Mouse (Mus musculus): ENCODE measurements around the gene Naa10. TPM values are rescaled to one million over a fixed set of nuclear protein-coding genes. Genes with fewer than 3 reads are reported as not detected.

Gene Naa10
- polyA plus RNA-seq (2012; fragmentation: generic; extraction: Trizol) = 100 to 1,000 TPM; 112 to 318 TPM

GRCm38 (mm10) chrX:73921823-73922549 lies at the start of gene Naa10, which contains the start of gene Arhgap4:
Naa10 (minus strand) TSS chrX:73921944.
Arhgap4 (minus strand) TSS chrX:73921870.

GRCm38 (mm10) chrX:73966248-73967176 lies 44.8 kb upstream of the Naa10 start, which contains the start of gene Hcfc1:
Hcfc1 (minus strand) TSS chrX:73966357.

GRCm38 (mm10) chrX:73930402-73931062 lies 8.8 kb upstream of the Naa10 start, which contains the start of gene Renbp:
Renbp (minus strand) TSS chrX:73930850.

GRCm38 (mm10) chrX:73895719-73896118 lies 26.0 kb downstream of the Naa10 start, which contains the start of gene L1cam:
L1cam (minus strand) TSS chrX:73896105.

GRCm38 (mm10) chrX:73891551-73892152 lies 30.1 kb downstream of the Naa10 start, which contains the start of gene Avpr2:
Avpr2 (plus strand) TSS chrX:73892102.

Other genes starting within 250 kb of the Naa10 start
- 10 to 100 TPM; 44.2 to 57.7 TPM for gene Slc6a8, start 248.8 kb downstream of the Naa10 start, polyA plus RNA-seq (2012; fragmentation: generic; extraction: Trizol)
- gene Bcap31, start 205.8 kb downstream of the Naa10 start, polyA plus RNA-seq (2012; fragmentation: generic; extraction: Trizol) = 100 to 1,000 TPM; 193 to 264 TPM
- 10 to 100 TPM in 1 of 2 experiments, 1 to 10 TPM in 1; 9.6 to 31.9 TPM for gene Abcd1, start 205.3 kb downstream of the Naa10 start, polyA plus RNA-seq (2012; fragmentation: generic; extraction: Trizol)
- gene Plxnb3, start 164.9 kb downstream of the Naa10 start, polyA plus RNA-seq (2012; fragmentation: generic; extraction: Trizol) = under 1 TPM; 0.01 to 0.14 TPM
- gene Srpk3, start 147.5 kb downstream of the Naa10 start, polyA plus RNA-seq (2012; fragmentation: generic; extraction: Trizol) = under 1 TPM; 0.05 TPM
- gene Idh3g, start 135.0 kb downstream of the Naa10 start, polyA plus RNA-seq (2012; fragmentation: generic; extraction: Trizol) = 100 to 1,000 TPM; 163 to 221 TPM
- gene Ssr4, start 134.9 kb downstream of the Naa10 start, polyA plus RNA-seq (2012; fragmentation: generic; extraction: Trizol) = 100 to 1,000 TPM; 325 to 480 TPM
- 10 to 100 TPM in 1 of 2 experiments, 1 to 10 TPM in 1; 6.4 to 20.0 TPM for gene Pdzd4, start 97.0 kb downstream of the Naa10 start, polyA plus RNA-seq (2012; fragmentation: generic; extraction: Trizol)
- under 1 TPM in 1 of 2 experiments, not detected in 1; 0.04 TPM for gene Avpr2, start 29.8 kb downstream of the Naa10 start, polyA plus RNA-seq (2012; fragmentation: generic; extraction: Trizol)
- 1 to 10 TPM in 1 of 2 experiments, under 1 TPM in 1; 0.99 to 3.3 TPM for gene L1cam, start 25.8 kb downstream of the Naa10 start, polyA plus RNA-seq (2012; fragmentation: generic; extraction: Trizol)
- under 1 TPM; 0.06 to 0.70 TPM for gene Arhgap4, start 74 bp downstream of the Naa10 start, polyA plus RNA-seq (2012; fragmentation: generic; extraction: Trizol)
- gene Renbp, start 8.9 kb upstream of the Naa10 start, polyA plus RNA-seq (2012; fragmentation: generic; extraction: Trizol) = 100 to 1,000 TPM in 1 of 2 experiments, 10 to 100 TPM in 1; 72.0 to 105 TPM
- 10 to 100 TPM; 20.7 to 43.7 TPM for gene Hcfc1, start 44.4 kb upstream of the Naa10 start, polyA plus RNA-seq (2012; fragmentation: generic; extraction: Trizol)
- gene Irak1, start 102.0 kb upstream of the Naa10 start, polyA plus RNA-seq (2012; fragmentation: generic; extraction: Trizol) = 10 to 100 TPM; 18.9 to 33.1 TPM
- gene Opn1mw, start 205.5 kb upstream of the Naa10 start, polyA plus RNA-seq (2012; fragmentation: generic; extraction: Trizol) = under 1 TPM; 0.05 to 0.50 TPM
- gene Mecp2, start 213.4 kb upstream of the Naa10 start, polyA plus RNA-seq (2012; fragmentation: generic; extraction: Trizol) = 1 to 10 TPM; 6.4 to 8.6 TPM
- not detected for gene Tex28, start 245.9 kb upstream of the Naa10 start, polyA plus RNA-seq (2012; fragmentation: generic; extraction: Trizol)

Data from C3H10T1/2 (cell line).